Mouse (Mus musculus): ENCODE measurements around the gene Itm2b. TPM values are rescaled to one million over a fixed set of nuclear protein-coding genes. Genes with fewer than 3 reads are reported as not detected.

The Itm2b gene
- polyA plus RNA-seq, 1 experiment: 235 TPM

GRCm38 (mm10) chr14:73390196-73390595, 5.1 kb upstream of the Itm2b start:
- TF ChIP-seq POLR2A (IDR thresholded peaks at IDR 0.05; ENCODE audit: borderline replicate concordance, control insufficient read depth, low read depth, low read length): no peak
- TF ChIP-seq CTCF (IDR thresholded peaks at IDR 0.05; ENCODE audit: control insufficient read depth, insufficient read depth, low read length): no peak
- H3K27ac ChIP-seq (ENCODE audit: control insufficient read depth, insufficient read depth, low read depth, low read length, poor library complexity): no peak overlapping the region
- no peaks in the 10 kb centered on the region; the same call in 1 of the 2 replicates for H3K4me1 ChIP-seq (ENCODE audit: control insufficient read depth, insufficient read depth, low read length)
- WGBS: 55% methylated on average over 2 of the region's 2 CpGs
- no peak overlapping the region for H3K4me3 ChIP-seq (replicated peaks; ENCODE audit: control insufficient read depth, low read depth, low read length)

GRCm38 (mm10) chr14:73389059-73389458, 4.0 kb upstream of the Itm2b start:
- H3K4me1 ChIP-seq (ENCODE audit: control insufficient read depth, insufficient read depth, low read length): no peaks in the 10 kb centered on the region; the same call in 1 of the 2 replicates
- TF ChIP-seq CTCF (IDR thresholded peaks at IDR 0.05; ENCODE audit: control insufficient read depth, insufficient read depth, low read length) (no peak), POLR2A (IDR thresholded peaks at IDR 0.05; ENCODE audit: borderline replicate concordance, control insufficient read depth, low read depth, low read length) (no peak)
- H3K4me3 ChIP-seq (replicated peaks; ENCODE audit: control insufficient read depth, low read depth, low read length): no peak overlapping the region
- 13% methylated on average over 7 of the region's 7 CpGs for WGBS
- no peak overlapping the region; the same call in 1 of the 2 replicates for H3K27ac ChIP-seq (ENCODE audit: control insufficient read depth, insufficient read depth, low read depth, low read length, poor library complexity)

GRCm38 (mm10) chr14:73388546-73388945, 3.5 kb upstream of the Itm2b start:
- 43% methylated on average over 7 of the region's 7 CpGs for WGBS
- H3K4me1 ChIP-seq (ENCODE audit: control insufficient read depth, insufficient read depth, low read length): no peaks in the 10 kb centered on the region; the same call in 1 of the 2 replicates
- H3K4me3 ChIP-seq (replicated peaks; ENCODE audit: control insufficient read depth, low read depth, low read length): no peak overlapping the region
- TF ChIP-seq POLR2A (IDR thresholded peaks at IDR 0.05; ENCODE audit: borderline replicate concordance, control insufficient read depth, low read depth, low read length) (no peak), CTCF (IDR thresholded peaks at IDR 0.05; ENCODE audit: control insufficient read depth, insufficient read depth, low read length) (no peak)
- H3K27ac ChIP-seq (ENCODE audit: control insufficient read depth, insufficient read depth, low read depth, low read length, poor library complexity): no peak overlapping the region; the same call in 1 of the 2 replicates

GRCm38 (mm10) chr14:73386493-73386892, 1.4 kb upstream of the Itm2b start:
- Histone ChIP-seq H3K27ac (ENCODE audit: control insufficient read depth, insufficient read depth, low read depth, low read length, poor library complexity) (no peak overlapping the region), H3K4me3 (replicated peaks; ENCODE audit: control insufficient read depth, low read depth, low read length) (no peak overlapping the region), H3K4me1 (ENCODE audit: control insufficient read depth, insufficient read depth, low read length) (peaks cover under 1% of the 10 kb centered on the region; the same call in 1 of the 2 replicates)
- 34% methylated on average over 5 of the region's 5 CpGs for WGBS
- TF ChIP-seq POLR2A (IDR thresholded peaks at IDR 0.05; ENCODE audit: borderline replicate concordance, control insufficient read depth, low read depth, low read length) (no peak), CTCF (IDR thresholded peaks at IDR 0.05; ENCODE audit: control insufficient read depth, insufficient read depth, low read length) (no peak)

GRCm38 (mm10) chr14:73385720-73386374, 758 bp upstream of the Itm2b start:
- Histone ChIP-seq H3K27ac (ENCODE audit: control insufficient read depth, insufficient read depth, low read depth, low read length, poor library complexity) (peak overlapping the region; percentile 48; the same call in 1 of the 2 replicates), H3K4me3 (replicated peaks; ENCODE audit: control insufficient read depth, low read depth, low read length) (no peak overlapping the region), H3K4me1 (ENCODE audit: control insufficient read depth, insufficient read depth, low read length) (peaks cover 1% of the 10 kb centered on the region; the same call in 1 of the 2 replicates)
- whole genome bisulfite sequencing: 69% methylated on average over 2 of the region's 2 CpGs
- TF ChIP-seq POLR2A (IDR thresholded peaks at IDR 0.05; ENCODE audit: borderline replicate concordance, control insufficient read depth, low read depth, low read length): no peak
- no peak for TF ChIP-seq CTCF (IDR thresholded peaks at IDR 0.05; ENCODE audit: control insufficient read depth, insufficient read depth, low read length)

- Histone ChIP-seq H3K27ac (ENCODE audit: control insufficient read depth, insufficient read depth, low read depth, low read length, poor library complexity) (peak overlapping the region; percentile 95), H3K4me3 (replicated peaks; ENCODE audit: control insufficient read depth, low read depth, low read length) (peak overlapping the region; percentile 92), H3K4me1 (ENCODE audit: control insufficient read depth, insufficient read depth, low read length) (peaks cover 1% of the 10 kb centered on the region; the same call in 1 of the 2 replicates)
- no peak for TF ChIP-seq POLR2A (IDR thresholded peaks at IDR 0.05; ENCODE audit: borderline replicate concordance, control insufficient read depth, low read depth, low read length)
- no peak for TF ChIP-seq CTCF (IDR thresholded peaks at IDR 0.05; ENCODE audit: control insufficient read depth, insufficient read depth, low read length)
- under 1% methylated on average over 13 of the region's 13 CpGs for WGBS
Measured at GRCm38 (mm10) chr14:73384546-73384912, 560 bp downstream of the Itm2b start.

- Histone ChIP-seq H3K27ac (ENCODE audit: control insufficient read depth, insufficient read depth, low read depth, low read length, poor library complexity) (no peak overlapping the region), H3K4me1 (ENCODE audit: control insufficient read depth, insufficient read depth, low read length) (peaks cover 1% of the 10 kb centered on the region; the same call in 1 of the 2 replicates), H3K4me3 (replicated peaks; ENCODE audit: control insufficient read depth, low read depth, low read length) (peak overlapping the region; percentile 42)
- TF ChIP-seq CTCF (IDR thresholded peaks at IDR 0.05; ENCODE audit: control insufficient read depth, insufficient read depth, low read length) (no peak), POLR2A (IDR thresholded peaks at IDR 0.05; ENCODE audit: borderline replicate concordance, control insufficient read depth, low read depth, low read length) (no peak)
- WGBS: 5% methylated on average over 2 of the region's 2 CpGs
Measured at GRCm38 (mm10) chr14:73383746-73384145, 1.3 kb downstream of the Itm2b start.

- Histone ChIP-seq H3K27ac (ENCODE audit: control insufficient read depth, insufficient read depth, low read depth, low read length, poor library complexity) (peak overlapping the region; percentile 36), H3K4me1 (ENCODE audit: control insufficient read depth, insufficient read depth, low read length) (peaks cover 1% of the 10 kb centered on the region; the same call in 1 of the 2 replicates), H3K4me3 (replicated peaks; ENCODE audit: control insufficient read depth, low read depth, low read length) (peak overlapping the region; percentile 61)
- no peak for TF ChIP-seq POLR2A (IDR thresholded peaks at IDR 0.05; ENCODE audit: borderline replicate concordance, control insufficient read depth, low read depth, low read length)
- TF ChIP-seq CTCF (IDR thresholded peaks at IDR 0.05; ENCODE audit: control insufficient read depth, insufficient read depth, low read length): no peak
- 16% methylated on average over 9 of the region's 9 CpGs for WGBS
Measured at GRCm38 (mm10) chr14:73382699-73383098, 2.4 kb downstream of the Itm2b start.

All from bone marrow, adult 2 months (tissue).